Mouse (Mus musculus): ENCODE measurements at regions not wholly inside any gene's neighbourhood (a gene's known extent, or its start where the extent isn't known, plus 50 kb on each side); places are given as distances from the start of the nearest gene placed in this dataset.

DNA sequence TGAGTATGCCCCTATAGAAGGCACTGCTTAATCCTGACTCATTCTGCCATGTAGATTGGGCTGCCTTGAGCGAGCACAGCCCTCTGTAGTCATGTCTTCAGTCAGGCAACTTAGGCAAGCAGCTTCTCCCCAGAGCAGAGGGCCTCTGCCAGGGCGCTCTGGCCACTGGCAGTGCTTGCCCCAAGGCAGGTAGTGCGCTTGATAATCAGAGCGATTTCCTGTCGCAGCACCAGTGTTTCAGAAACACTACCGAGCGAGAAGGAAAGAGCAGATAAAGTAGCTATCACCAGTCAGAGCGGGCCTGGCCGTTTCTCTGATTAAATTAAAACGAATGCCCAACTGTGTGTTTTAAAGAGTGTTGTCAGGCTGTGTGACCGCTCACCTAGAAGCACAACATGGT, 52.6 kb upstream of the Mphosph6 start:
- no peak for TF ChIP-seq CTCF (IDR thresholded peaks at IDR 0.05; ENCODE audit: low read depth)
- TF ChIP-seq EP300 (IDR thresholded peaks at IDR 0.05; ENCODE audit: low read depth): peak; percentile 61
